Mouse (Mus musculus): ENCODE results near the gene Eif6. TPM values are rescaled to one million over a fixed set of nuclear protein-coding genes. Genes with fewer than 3 reads are reported as not detected.

Gene Eif6
- total RNA-seq, 1 experiment from 2014 or later = 38.9 TPM

Other genes starting within 250 kb of the Eif6 start
- 30.1 to 47.6 TPM (median 35.5 TPM) in 3 replicates for gene Gss, start 234.1 kb downstream of the Eif6 start, total RNA-seq (2017)
- gene Myh7b, start 215.7 kb downstream of the Eif6 start, total RNA-seq (2017) = not detected in 3 replicates
- 98.1 to 149 TPM (median 116 TPM) in 3 replicates for gene Trpc4ap, start 134.5 kb downstream of the Eif6 start, total RNA-seq (2017)
- gene Edem2, start 97.5 kb downstream of the Eif6 start, total RNA-seq (2017) = 28.7 to 43.2 TPM (median 37.4 TPM) in 3 replicates
- gene Gm17581, start 91.1 kb downstream of the Eif6 start, total RNA-seq (2017) = not detected in 3 replicates
- not detected in 3 replicates for gene Procr, start 75.8 kb downstream of the Eif6 start, total RNA-seq (2017)
- 0.10 TPM in 1 of 3 replicates, not detected in the others for gene Mmp24, start 51.6 kb downstream of the Eif6 start, total RNA-seq (2017)
- 8.5 to 10.6 TPM (median 9.7 TPM) in 3 replicates for gene BC029722, start 7.5 kb downstream of the Eif6 start, total RNA-seq (2017)
- not detected in 3 replicates for gene Fam83c, start 7.9 kb upstream of the Eif6 start, total RNA-seq (2017)
- 33.3 to 43.3 TPM (median 37.7 TPM) in 3 replicates for gene Uqcc1, start 103.4 kb upstream of the Eif6 start, total RNA-seq (2017)
- not detected in 3 replicates for gene Gm15557, start 113.8 kb upstream of the Eif6 start, total RNA-seq (2017)
- gene Gdf5, start 118.4 kb upstream of the Eif6 start, total RNA-seq (2017) = not detected in 3 replicates
- 67.3 to 170 TPM (median 77.6 TPM) in 3 replicates for gene Cep250, start 129.5 kb upstream of the Eif6 start, total RNA-seq (2017)
- gene 6430550D23Rik, start 181.1 kb upstream of the Eif6 start, total RNA-seq (2017) = 0.87 to 1.8 TPM in 2 of 3 replicates, not detected in the other
- gene Ergic3, start 181.1 kb upstream of the Eif6 start, total RNA-seq (2017) = 57.6 to 77.8 TPM (median 66.2 TPM) in 3 replicates
- gene Fer1l4, start 226.0 kb upstream of the Eif6 start, total RNA-seq (2017) = not detected in 3 replicates
- 0.29 to 2.2 TPM (median 1.9 TPM) in 3 replicates for gene Spag4, start 238.2 kb upstream of the Eif6 start, total RNA-seq (2017)

Data from monocyte, adult 5-6 weeks (primary cell).